Comparison of ENCODE assay signal across 24 mouse cellular contexts in genomic region chr13:37431707-37432106, GRCm38 (mm10).
DNase-seq lines count a peak whose midpoint lies in the region; ATAC-seq and TF ChIP-seq lines count a peak whose summit lies in the region.
"Had no signal": no experiment of that assay in that cellular context is flagged by ENCODE, and none has a peak within 500 bp of the region (broad histone marks: within the 10 kb centered on the region; RNA-seq: fewer than 3 reads in every experiment).

No protein-coding gene starts in this region.

- TF ChIP-seq POLR2A in CH12.LX (IDR thresholded peaks at IDR 0.05; ENCODE audit: low read depth, low read length): no peak

- H3K4me2 ChIP-seq in CH12.LX (ENCODE audit: insufficient read depth, low read depth, poor library complexity, severe bottlenecking): no peak overlapping the region
- no peak overlapping the region for H3K4me2 ChIP-seq in hindbrain, embryonic 14.5 days (replicated peaks)
- H3K4me2 ChIP-seq: embryonic facial prominence, embryonic 13.5 days; embryonic facial prominence, embryonic 15.5 days; forebrain, embryonic 12.5 days had no signal

- TF ChIP-seq RAD21 in CH12.LX (IDR thresholded peaks at IDR 0.05; ENCODE audit: low read depth, low read length): no peak

- no peaks in the 10 kb centered on the region for H3K27me3 ChIP-seq in CH12.LX (replicated peaks)
- peaks cover 20% of the 10 kb centered on the region for H3K27me3 ChIP-seq in hindbrain, embryonic 14.5 days (ENCODE audit: control insufficient read depth, insufficient read depth, low read length)
- H3K27me3 ChIP-seq: embryonic facial prominence, embryonic 15.5 days had no signal

- H3K9ac ChIP-seq in CH12.LX (ENCODE audit: insufficient read depth, low read depth): no peak overlapping the region
- no peak overlapping the region for H3K9ac ChIP-seq in ES-E14 (ENCODE audit: insufficient read depth, low read depth, low read length, poor library complexity, severe bottlenecking)
- H3K9ac ChIP-seq in hindbrain, embryonic 14.5 days: no peak overlapping the region
- H3K9ac ChIP-seq: embryonic facial prominence, embryonic 13.5 days; embryonic facial prominence, embryonic 15.5 days; forebrain, embryonic 12.5 days had no signal

- H3K4me3 ChIP-seq in CH12.LX (replicated peaks in 1 of 3; ENCODE audit: low read depth in 2 of 3, low read length in 2 of 3, poor library complexity in 1 of 3) (no peak overlapping the region), ES-E14 (ENCODE audit: insufficient read depth in 1 of 2, low read depth in 1 of 2, low read length in 2 of 2, poor library complexity in 1 of 2, severe bottlenecking in 1 of 2) (no peak overlapping the region)
- H3K4me3 ChIP-seq in hindbrain, embryonic 14.5 days (replicated peaks; ENCODE audit: low read length): no peak overlapping the region
- H3K4me3 ChIP-seq: embryonic facial prominence, embryonic 13.5 days; embryonic facial prominence, embryonic 15.5 days; erythroblast, embryonic 14.5 days; forebrain, embryonic 10.5 days; forebrain, embryonic 12.5 days had no signal

- no peaks in the 10 kb centered on the region for H3K79me2 ChIP-seq in CH12.LX (replicated peaks; ENCODE audit: control insufficient read depth, extremely low read depth, insufficient read depth, poor library complexity, severe bottlenecking)

- H3K27ac ChIP-seq in CH12.LX (ENCODE audit: insufficient read depth, low read depth) (no peak overlapping the region), ES-E14 (ENCODE audit: insufficient read depth, low read depth, low read length, poor library complexity, severe bottlenecking) (no peak overlapping the region)
- H3K27ac ChIP-seq in hindbrain, embryonic 14.5 days: no peak overlapping the region
- H3K27ac ChIP-seq: embryonic facial prominence, embryonic 13.5 days; embryonic facial prominence, embryonic 15.5 days; forebrain, embryonic 10.5 days; forebrain, embryonic 12.5 days had no signal

- no peaks in the 10 kb centered on the region for H3K36me3 ChIP-seq in CH12.LX (replicated peaks in 1 of 2; ENCODE audit: control insufficient read depth in 1 of 2, insufficient read depth in 1 of 2, low read length in 1 of 2)
- H3K36me3 ChIP-seq in ES-E14 (ENCODE audit: control insufficient read depth, insufficient read depth, low read length, poor library complexity, severe bottlenecking): no peaks in the 10 kb centered on the region
- no peaks in the 10 kb centered on the region for H3K36me3 ChIP-seq in hindbrain, embryonic 14.5 days (replicated peaks; ENCODE audit: control insufficient read depth, insufficient read depth)
- H3K36me3 ChIP-seq: embryonic facial prominence, embryonic 13.5 days; embryonic facial prominence, embryonic 15.5 days; forebrain, embryonic 10.5 days; forebrain, embryonic 12.5 days had no signal

- H3K4me1 ChIP-seq in CH12.LX (ENCODE audit: control insufficient read depth in 1 of 2, insufficient read depth in 2 of 2): peaks cover 8 to 26% of the 10 kb centered on the region in 2 experiments; a peak in 3 of 4 replicates
- peaks cover 8 to 13% of the 10 kb centered on the region in 2 experiments; a peak in 3 of 4 replicates for H3K4me1 ChIP-seq in ES-E14 (ENCODE audit: control insufficient read depth in 2 of 2, insufficient read depth in 2 of 2, low read length in 2 of 2, poor library complexity in 1 of 2)
- H3K4me1 ChIP-seq in hindbrain, embryonic 14.5 days (replicated peaks; ENCODE audit: control insufficient read depth, insufficient read depth, low read length): no peaks in the 10 kb centered on the region

- H3K9me3 ChIP-seq in CH12.LX (replicated peaks; ENCODE audit: low read length): no peaks in the 10 kb centered on the region
- no peaks in the 10 kb centered on the region for H3K9me3 ChIP-seq in ES-E14 (ENCODE audit: control insufficient read depth, insufficient read depth, low read depth, low read length)
- H3K9me3 ChIP-seq in hindbrain, embryonic 14.5 days (ENCODE audit: control insufficient read depth, low read length): no peaks in the 10 kb centered on the region
- H3K9me3 ChIP-seq: embryonic facial prominence, embryonic 13.5 days; embryonic facial prominence, embryonic 15.5 days; forebrain, embryonic 10.5 days; forebrain, embryonic 12.5 days had no signal

- no peak for TF ChIP-seq CTCF in CH12.LX (conservative IDR thresholded peaks at IDR 0.05 in 1 of 2, IDR thresholded peaks at IDR 0.05 in 1 of 2; ENCODE audit: low read depth in 2 of 2, low read length in 2 of 2)

- dilution Hi-C loops in CH12.LX (cut with MboI; ENCODE audit: extremely low pct_ligation_motif_present, extremely low pct_unique_long_range_greater_than_20kb, low sequenced_read_pairs): no loop called here

- no peak for DNase-seq in CH12.LX (ENCODE audit: extremely low read depth)
- DNase-seq in ES-E14 (ENCODE audit: low read depth, low spot score): no peak
- DNase-seq in hindbrain, embryonic 14.5 days (ENCODE audit: low spot score): no peak
- no peak for DNase-seq in kidney, postnatal 10 days
- DNase-seq: adrenal gland, adult 2 months; adrenal gland, postnatal 10 days; adrenal gland, postnatal 25 days; B cell, adult 2 months; cerebellum, adult 11 months; cerebellum, adult 18-20 months; cerebellum, adult 8-10 months; cerebellum, adult 9-11 months; cerebellum, postnatal 14 days; cerebellum, postnatal 36 days; embryo, embryonic 11 days had no signal

- TF ChIP-seq EP300 in CH12.LX (IDR thresholded peaks at IDR 0.05; ENCODE audit: low read length): no peak

- in situ Hi-C loops in CH12.LX (cut with MboI; ENCODE audit: low pct_ligation_motif_present, low pct_unique_long_range_greater_than_20kb, low sequenced_read_pairs) (no loop called here), ES-E14 (cut with MboI; ENCODE audit: low sequenced_read_pairs in 2 of 2, unreplicated experiment in 2 of 2) (no loop called here)

- WGBS in hindbrain, embryonic 14.5 days: 92% methylated on average over 2 of the region's 2 CpGs

- no peak for ATAC-seq in granulocyte monocyte progenitor cell, adult 5-6 weeks (replicated peaks; ENCODE audit: poor library complexity, severe bottlenecking)
- no peak for ATAC-seq in hindbrain, embryonic 14.5 days (ENCODE audit: low FRiP score)
- ATAC-seq: CD4-positive, CD25-positive, alpha-beta regulatory T cell, adult 4 months; forebrain, embryonic 14.5 days; forebrain, embryonic 16.5 days had no signal

TF ChIP-seq in CH12.LX, 34 proteins besides CTCF, POLR2A, EP300 and RAD21:
- TF ChIP-seq ZNF384 (IDR thresholded peaks at IDR 0.05; ENCODE audit: low read depth, low read length) (no peak), MAFK (IDR thresholded peaks at IDR 0.05; ENCODE audit: insufficient replicate concordance, low read length) (peak; percentile 80)

TF ChIP-seq in ES-E14, 5 proteins besides CTCF, POLR2A, EP300 and RAD21:
- TF ChIP-seq CHD2 (IDR thresholded peaks at IDR 0.05; ENCODE audit: low read depth, low read length) (no peak), ZNF384 (IDR thresholded peaks at IDR 0.05; ENCODE audit: low read depth, low read length) (no peak), HCFC1 (IDR thresholded peaks at IDR 0.05; ENCODE audit: borderline replicate concordance, insufficient read depth, low read length) (no peak), ZC3H11A (IDR thresholded peaks at IDR 0.05; ENCODE audit: borderline replicate concordance, low read depth, low read length) (no peak), MAFK (IDR thresholded peaks at IDR 0.05; ENCODE audit: insufficient read depth, low read depth, low read length) (peak; percentile 79)
